Mouse (Mus musculus) cerebellum, adult 2 months (tissue): ENCODE results near the gene Mlip. TPM values are rescaled to one million over a fixed set of nuclear protein-coding genes. Genes with fewer than 3 reads are reported as not detected.
A peak's percentile ranks its signal among the peaks of the same experiment; 100 is the strongest.

Experiments
- DNase-seq, 2 experiments: peaks; one replicate each; pipeline ENCODE4 v3.0.0; 2021
- H3K27ac ChIP-seq: fragments of 200-500 bp; 2 replicates; pipeline ENCODE4 v1.5.1; 2012; ENCODE audit warnings: low read length, control low read depth, inconsistent platforms; ENCODE audit not compliant: insufficient read depth
- H3K27me3 ChIP-seq: fragments of 200-500 bp; 2 replicates; pipeline ENCODE4 v1.6.1; 2012; ENCODE audit warnings: inconsistent platforms, mild to moderate bottlenecking, low read length, moderate library complexity; ENCODE audit not compliant: control insufficient read depth, insufficient read depth
- H3K4me1 ChIP-seq: fragments of 200-500 bp; 2 replicates; pipeline ENCODE4 v1.6.1; 2011; ENCODE audit warnings: low read length; ENCODE audit not compliant: control insufficient read depth, insufficient read depth
- H3K4me3 ChIP-seq: fragments of 200-500 bp; replicated peaks from 2 replicates; pipeline ENCODE3; 2011; ENCODE audit warnings: mild to moderate bottlenecking, low read depth, low read length, control low read depth; ENCODE audit not compliant: insufficient read depth
- CTCF ChIP-seq: fragments of 200-500 bp; IDR thresholded peaks from 2 replicates; pipeline ENCODE4 v1.5.1; 2011; ENCODE audit warnings: low read depth, mild to moderate bottlenecking, control low read depth, low read length, moderate library complexity, borderline replicate concordance; ENCODE audit not compliant: insufficient read depth
- POLR2A ChIP-seq: fragments of 200-500 bp; IDR thresholded peaks from 2 replicates; pipeline ENCODE4 v1.6.1; 2011; ENCODE audit warnings: low read length, control low read depth, borderline replicate concordance; ENCODE audit not compliant: insufficient read depth
- WGBS: fragments of 180-500 bp; shearing (Covaris S2); methylation state at CpG from one replicate; pipeline ENCODE4 v1.1.7; 2018; 5-methylcytosine and 5-hydroxymethylcytosine counted together
- polyA plus RNA-seq: library from polyadenylated mRNA; depleted of rRNA; stranded (reverse); fragments of >200 nt; gene quantifications from 2 replicates; pipeline ENCODE4 v1.2.3, GENCODE M21; 2012; rRNA removed

Gene Mlip
- 3.9 and 4.6 TPM in 2 replicates for polyA plus RNA-seq

DNA sequence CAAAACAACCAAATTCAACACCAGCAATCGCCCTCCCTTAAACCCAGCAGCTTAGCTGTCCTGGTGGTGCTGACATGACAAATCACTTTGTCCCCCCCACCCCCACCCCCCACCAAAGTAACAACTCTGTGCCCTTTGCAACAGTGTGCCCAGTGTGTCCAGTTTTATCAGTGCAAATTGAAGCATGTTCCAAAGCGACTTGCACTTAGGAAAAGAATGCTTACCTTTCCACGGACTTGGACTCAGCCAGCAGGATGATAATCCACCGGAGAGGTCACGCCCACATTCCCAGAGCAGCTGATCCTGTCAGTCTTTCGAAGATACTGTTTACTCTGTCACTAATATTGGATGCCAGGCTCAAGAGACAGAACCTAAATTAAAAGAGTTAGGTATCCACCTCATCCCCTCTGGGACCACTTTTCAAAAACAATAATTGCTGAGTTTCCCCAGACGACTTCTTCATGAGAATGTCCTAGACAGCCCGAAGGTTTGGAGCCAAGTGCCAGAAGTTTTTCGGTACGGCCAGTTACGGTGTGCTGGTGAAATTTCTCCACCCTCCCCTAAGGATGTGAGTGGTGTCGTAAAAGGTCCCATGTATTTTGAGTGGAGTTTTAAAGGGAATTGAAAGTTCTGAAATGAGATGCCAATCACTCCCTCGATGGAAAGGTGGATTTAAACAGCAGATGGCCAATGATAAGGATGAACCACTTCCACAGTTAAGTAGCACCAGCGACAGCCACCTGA, at the start of gene Mlip:
Gene Mlip (minus strand): TSS at position 538 of the 744 bp plus-strand sequence.
- TF ChIP-seq CTCF (no peak), POLR2A (no peak)
- no peak within 1 kb of the TSS for H3K4me3 ChIP-seq
- no peak for DNase-seq

DNA sequence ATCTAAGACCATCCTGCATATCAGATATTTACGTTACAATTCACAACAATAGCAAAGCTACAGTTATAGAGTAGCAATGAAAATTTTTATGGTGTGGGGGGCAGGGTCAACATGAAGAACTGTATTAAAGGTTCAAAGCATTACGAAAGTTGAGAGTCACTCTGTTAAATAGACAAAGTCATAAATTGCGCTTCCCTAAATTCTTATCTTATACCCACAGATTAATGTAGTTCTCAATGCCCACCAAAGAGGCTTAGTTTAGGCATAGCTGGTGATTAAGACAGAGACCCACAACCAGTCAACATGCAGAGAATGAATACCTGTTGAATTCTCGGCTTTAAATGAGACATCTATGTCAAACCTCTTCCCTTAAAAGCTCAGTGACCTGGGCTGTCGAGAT, 47.0 kb upstream of the Mlip start:
- no peak overlapping the region for H3K27ac ChIP-seq
- no peaks in the 10 kb centered on the region for H3K27me3 ChIP-seq
- H3K4me3 ChIP-seq: no peak overlapping the region
- H3K4me1 ChIP-seq: no peaks in the 10 kb centered on the region
- no peak for DNase-seq
- TF ChIP-seq POLR2A: no peak
- no peak for TF ChIP-seq CTCF
- WGBS: 90% methylated on average over 5 of the region's 5 CpGs

More for the DNA sequence above, at the start of gene Mlip:
- Histone ChIP-seq H3K27me3 (no peaks in the 10 kb centered on the region), H3K27ac (no peak within 1 kb of the TSS), H3K4me1 (no peaks in the 10 kb centered on the region)
- 74% methylated on average over 14 of the region's 14 CpGs for WGBS

DNA sequence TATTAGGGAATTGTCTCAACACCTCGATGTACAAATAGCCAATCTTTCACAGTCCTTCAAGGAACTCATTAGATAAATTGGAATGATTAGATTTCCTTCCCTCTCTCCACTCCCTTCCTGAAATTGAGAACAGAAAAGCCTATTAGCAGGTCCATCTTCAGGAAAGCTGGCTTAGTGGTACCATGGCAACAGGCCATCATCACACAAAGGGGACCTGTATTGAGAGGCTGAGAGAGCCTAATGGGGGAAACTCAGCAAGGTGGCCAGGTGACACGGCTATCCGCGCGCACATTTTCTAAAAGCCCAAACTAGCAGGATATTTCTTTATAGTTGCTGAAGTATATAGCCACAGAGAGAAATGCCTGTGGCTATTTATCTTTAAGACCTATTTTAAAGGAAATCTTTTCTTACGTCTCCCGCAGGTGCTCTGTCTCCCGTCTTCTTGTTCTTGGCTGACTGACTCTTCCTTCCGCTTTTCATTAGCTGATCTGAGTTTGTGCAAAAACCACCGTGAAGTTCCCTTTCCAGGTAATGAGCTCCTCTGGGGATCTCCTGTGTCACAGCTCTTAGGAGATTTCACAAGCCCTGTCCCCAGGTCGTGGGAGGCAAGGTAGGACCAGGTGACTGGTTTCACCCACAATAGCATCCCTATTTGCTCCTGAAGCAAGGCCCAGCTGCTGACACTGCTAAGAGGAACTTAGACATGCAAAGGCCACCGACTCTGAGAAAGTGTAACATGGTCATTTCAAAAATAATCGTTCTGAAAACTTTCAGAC, 46.3 kb upstream of the Mlip start:
- no peaks in the 10 kb centered on the region for H3K4me1 ChIP-seq
- H3K27ac ChIP-seq: no peak overlapping the region
- WGBS: 77% methylated on average over 13 of the region's 13 CpGs
- TF ChIP-seq CTCF (no peak), POLR2A (no peak)
- no peak overlapping the region for H3K4me3 ChIP-seq
- DNase-seq: no peak
- H3K27me3 ChIP-seq: no peaks in the 10 kb centered on the region

DNA sequence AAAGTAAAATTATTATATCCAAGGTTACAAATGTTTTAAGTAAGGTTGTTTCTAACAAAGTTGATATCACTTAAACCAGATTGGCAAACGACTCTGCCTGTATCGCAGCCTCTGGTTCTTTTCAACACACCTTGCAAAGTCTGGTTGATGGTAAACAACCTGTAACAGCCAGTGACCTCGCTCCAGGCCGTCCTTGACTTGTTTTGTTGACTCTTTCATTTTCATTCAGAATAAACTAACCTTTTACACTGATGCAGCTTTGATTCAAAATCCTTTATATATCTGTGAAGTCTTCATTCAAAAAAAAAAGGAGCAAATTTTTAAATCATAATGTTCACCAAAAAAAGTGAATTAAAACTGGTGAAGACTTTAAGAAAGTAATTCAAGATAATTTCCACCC, 44.3 kb upstream of the Mlip start:
- Histone ChIP-seq H3K4me3 (no peak overlapping the region), H3K4me1 (no peaks in the 10 kb centered on the region), H3K27me3 (no peaks in the 10 kb centered on the region), H3K27ac (no peak overlapping the region)
- DNase-seq: no peak
- WGBS: 79% methylated on average over 4 of the region's 4 CpGs
- TF ChIP-seq POLR2A (no peak), CTCF (no peak)

DNA sequence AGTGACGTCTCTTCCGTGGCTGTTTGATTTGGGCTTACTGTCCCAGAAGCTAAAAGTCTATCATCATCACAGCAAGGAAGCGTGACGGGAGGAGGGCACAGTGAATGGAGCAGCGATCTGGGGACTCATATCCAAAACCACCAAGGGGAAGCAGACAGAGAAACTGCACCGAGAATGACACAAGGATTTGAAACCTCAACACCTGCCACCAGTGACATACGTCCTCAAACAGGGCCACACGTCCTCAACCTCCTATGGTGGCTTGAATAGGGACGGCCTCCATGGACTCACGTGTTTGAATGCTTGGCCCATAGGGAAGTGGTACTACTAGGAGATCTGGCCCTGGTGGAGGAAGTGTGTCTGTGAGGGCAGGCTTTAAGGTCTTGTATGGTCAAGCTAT, 38.5 kb upstream of the Mlip start:
- no peak for TF ChIP-seq CTCF
- no peak for TF ChIP-seq POLR2A
- Histone ChIP-seq H3K4me3 (no peak overlapping the region), H3K27ac (no peak overlapping the region), H3K27me3 (no peaks in the 10 kb centered on the region), H3K4me1 (no peaks in the 10 kb centered on the region)
- WGBS: 86% methylated on average over 10 of the region's 10 CpGs
- no peak for DNase-seq

DNA sequence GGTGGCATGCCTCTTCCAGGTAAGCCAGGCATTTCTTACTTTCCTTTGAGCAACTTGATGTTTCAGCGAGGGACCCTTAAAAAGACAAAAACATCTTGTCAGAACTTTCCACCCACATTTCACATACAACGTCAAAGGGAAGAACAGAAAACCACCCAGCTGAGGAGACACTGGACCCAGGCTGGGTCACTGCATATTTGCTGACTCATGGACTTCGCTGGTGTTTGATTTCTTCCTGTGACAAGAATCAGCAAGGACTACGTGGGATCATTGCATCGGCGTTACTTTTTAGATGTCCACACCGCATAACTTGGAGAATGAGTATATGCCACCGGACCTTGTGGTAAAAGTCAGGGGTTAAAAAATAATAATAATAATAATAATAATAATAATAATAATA, 36.2 kb upstream of the Mlip start:
- TF ChIP-seq POLR2A (no peak), CTCF (no peak)
- no peak for DNase-seq
- Histone ChIP-seq H3K4me1 (no peaks in the 10 kb centered on the region), H3K27ac (no peak overlapping the region), H3K27me3 (no peaks in the 10 kb centered on the region), H3K4me3 (no peak overlapping the region)
- 89% methylated on average over 8 of the region's 8 CpGs for WGBS

DNA sequence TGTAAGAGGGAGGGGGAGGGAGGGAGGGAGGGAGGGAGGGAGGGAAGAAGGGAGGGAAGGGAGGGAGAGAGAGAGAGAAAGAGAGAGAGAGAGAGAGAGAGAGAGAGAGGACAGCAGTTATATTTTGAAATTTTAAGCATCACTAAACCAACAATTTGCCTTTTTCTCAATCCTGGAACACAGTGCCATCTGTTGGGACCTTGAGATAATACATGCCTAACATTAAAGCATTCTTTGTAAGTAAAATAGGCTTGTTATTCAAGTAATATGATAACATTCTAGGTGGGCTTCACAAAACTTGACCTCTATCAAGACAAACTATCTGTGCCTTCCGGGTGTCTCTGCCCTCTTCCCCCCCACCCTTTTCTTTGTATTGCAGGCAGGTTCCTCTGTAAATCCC, 34.0 kb upstream of the Mlip start:
- WGBS: 63% methylated on average over 1 of the region's 1 CpGs
- Histone ChIP-seq H3K27ac (no peak overlapping the region), H3K27me3 (no peaks in the 10 kb centered on the region), H3K4me1 (no peaks in the 10 kb centered on the region), H3K4me3 (no peak overlapping the region)
- no peak for DNase-seq
- TF ChIP-seq POLR2A (no peak), CTCF (0 out of 2 replicates have a peak, but pooled peaks have one; percentile 17)

DNA sequence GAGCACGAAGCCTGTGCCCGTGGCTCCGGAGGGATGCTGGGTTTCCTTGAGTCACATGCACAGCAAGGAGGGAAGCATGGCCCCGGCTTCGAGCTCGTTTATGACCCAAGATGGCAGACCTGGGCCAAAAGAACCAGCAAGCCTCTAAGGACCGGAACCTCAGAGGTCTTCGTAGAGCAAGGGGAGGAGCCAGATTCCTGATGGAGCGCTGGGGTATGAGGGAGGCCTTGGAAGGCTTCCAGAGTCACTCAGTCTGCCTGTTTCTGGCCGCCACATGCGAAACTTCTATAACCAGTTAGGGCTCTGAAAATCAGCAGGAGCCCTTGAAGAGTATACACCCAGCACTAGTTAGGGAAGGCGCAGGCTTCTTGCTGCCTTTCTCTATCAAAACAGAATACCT, 32.8 kb upstream of the Mlip start:
- H3K27ac ChIP-seq: no peak overlapping the region
- 46% methylated on average over 12 of the region's 12 CpGs for WGBS
- H3K4me1 ChIP-seq: no peaks in the 10 kb centered on the region
- H3K4me3 ChIP-seq: no peak overlapping the region
- no peak for DNase-seq
- no peak for TF ChIP-seq POLR2A
- TF ChIP-seq CTCF: no peak
- H3K27me3 ChIP-seq: no peaks in the 10 kb centered on the region
